Mouse (Mus musculus) right cerebral cortex, postnatal 4 days (tissue): Measurements from ENCODE around the gene Kdm4d.
"Not testable (repeated sequence)": the region's sequence is repeated elsewhere in the genome, so short reads cannot be mapped to it uniquely, and the experiment has no call there.

Experiments used
- DNase-seq: peaks from one replicate; pipeline ENCODE4 v3.0.0-alpha.2; 2022

The Kdm4d gene

DNA sequence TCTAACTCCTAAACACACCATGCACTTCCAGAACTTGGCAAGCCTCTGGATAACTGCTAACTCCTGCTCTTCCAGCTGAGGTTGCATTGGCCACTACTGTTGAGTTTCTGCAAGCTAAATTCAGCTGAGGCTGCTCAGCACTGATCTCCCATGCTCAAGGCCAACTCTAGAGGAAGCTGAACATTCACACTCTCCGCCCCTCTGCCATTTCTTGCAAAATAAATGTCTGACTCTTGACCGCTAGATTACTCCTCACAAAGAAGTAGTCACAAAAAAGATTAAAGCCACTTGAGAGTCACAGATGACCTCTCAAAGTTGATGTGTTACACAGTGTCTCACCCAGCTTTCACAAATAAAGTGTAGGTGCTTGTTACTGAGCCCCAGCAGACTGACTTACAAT is 53.2 kb downstream of the Kdm4d start:
- not testable (repeated sequence) for DNase-seq

- no peak for DNase-seq
Observed at GRCm38 (mm10) chr9:14440347-14440746, 59.9 kb downstream of the Kdm4d start.

- DNase-seq = no peak
Observed at GRCm38 (mm10) chr9:14433252-14433939, 66.9 kb downstream of the Kdm4d start.
